Comparison of ENCODE assay signal across 8 mouse cellular contexts in genomic region chr11:72029143-72029542, GRCm38 (mm10). TPM values are rescaled to one million over a fixed set of nuclear protein-coding genes. Genes with fewer than 3 reads are reported as not detected.
DNase-seq lines count a peak whose midpoint lies in the region; ATAC-seq and TF ChIP-seq lines count a peak whose summit lies in the region.

No protein-coding gene starts in this region.

- WGBS in kidney, embryonic 15.5 days = 16% methylated on average over 23 of the region's 23 CpGs
- 20% methylated on average over 23 of the region's 23 CpGs for WGBS in kidney, embryonic 14.5 days
- 22% methylated on average over 23 of the region's 23 CpGs for WGBS in hindbrain, postnatal 0 days
- WGBS in midbrain, postnatal 0 days = 22% methylated on average over 23 of the region's 23 CpGs
- WGBS in thymus, adult 2 months = 58% methylated on average over 23 of the region's 23 CpGs

- H3K9me3 ChIP-seq in kidney, embryonic 15.5 days (replicated peaks) = no peaks in the 10 kb centered on the region
- no peaks in the 10 kb centered on the region for H3K9me3 ChIP-seq in kidney, embryonic 14.5 days (ENCODE audit: control insufficient read depth, low read length)
- H3K9me3 ChIP-seq in hindbrain, postnatal 0 days (ENCODE audit: low read length) = no peaks in the 10 kb centered on the region
- H3K9me3 ChIP-seq in midbrain, postnatal 0 days (ENCODE audit: low read length) = no peaks in the 10 kb centered on the region

- H3K4me1 ChIP-seq in kidney, embryonic 15.5 days = peaks cover 6% of the 10 kb centered on the region; the same call in 1 of the 2 replicates
- no peaks in the 10 kb centered on the region for H3K4me1 ChIP-seq in kidney, embryonic 14.5 days (ENCODE audit: control insufficient read depth, insufficient read depth, low read length)
- no peaks in the 10 kb centered on the region; the same call in 1 of the 2 replicates for H3K4me1 ChIP-seq in hindbrain, postnatal 0 days (ENCODE audit: insufficient read depth, low read length)
- H3K4me1 ChIP-seq in midbrain, postnatal 0 days (ENCODE audit: insufficient read depth, low read length) = no peaks in the 10 kb centered on the region
- H3K4me1 ChIP-seq in thymus, adult 2 months (replicated peaks; ENCODE audit: control insufficient read depth, insufficient read depth, low read length) = no peaks in the 10 kb centered on the region

- no peaks in the 10 kb centered on the region for H3K36me3 ChIP-seq in kidney, embryonic 15.5 days
- H3K36me3 ChIP-seq in kidney, embryonic 14.5 days (ENCODE audit: control insufficient read depth, insufficient read depth, low read length) = no peaks in the 10 kb centered on the region
- no peaks in the 10 kb centered on the region for H3K36me3 ChIP-seq in hindbrain, postnatal 0 days (ENCODE audit: insufficient read depth, low read length)
- no peaks in the 10 kb centered on the region for H3K36me3 ChIP-seq in midbrain, postnatal 0 days (ENCODE audit: insufficient read depth, low read length)
- no peaks in the 10 kb centered on the region for H3K36me3 ChIP-seq in thymus, adult 2 months (ENCODE audit: control insufficient read depth, insufficient read depth, low read length)

- H3K9ac ChIP-seq in kidney, embryonic 15.5 days = no peak overlapping the region
- no peak overlapping the region for H3K9ac ChIP-seq in kidney, embryonic 14.5 days (ENCODE audit: low read depth, low read length)
- H3K9ac ChIP-seq in hindbrain, postnatal 0 days (replicated peaks; ENCODE audit: low read length) = no peak overlapping the region
- no peak overlapping the region for H3K9ac ChIP-seq in midbrain, postnatal 0 days (replicated peaks; ENCODE audit: low read length, poor library complexity, severe bottlenecking)

- H3K4me2 ChIP-seq in kidney, embryonic 15.5 days = no peak overlapping the region
- H3K4me2 ChIP-seq in kidney, embryonic 14.5 days (replicated peaks; ENCODE audit: low read depth, low read length) = no peak overlapping the region
- no peak overlapping the region for H3K4me2 ChIP-seq in hindbrain, postnatal 0 days (ENCODE audit: low read depth, low read length)
- H3K4me2 ChIP-seq in midbrain, postnatal 0 days (ENCODE audit: low read depth, low read length, poor library complexity, severe bottlenecking) = no peak overlapping the region

- no peak overlapping the region for H3K27ac ChIP-seq in kidney, embryonic 15.5 days
- H3K27ac ChIP-seq in kidney, embryonic 14.5 days (ENCODE audit: low read depth, low read length) = no peak overlapping the region
- H3K27ac ChIP-seq in hindbrain, postnatal 0 days = no peak overlapping the region
- no peak overlapping the region for H3K27ac ChIP-seq in midbrain, postnatal 0 days (ENCODE audit: low read depth, low read length)
- no peak overlapping the region for H3K27ac ChIP-seq in thymus, adult 2 months (ENCODE audit: control insufficient read depth, insufficient read depth, low read length)

- TF ChIP-seq POLR2A in thymus, adult 2 months (IDR thresholded peaks at IDR 0.05; ENCODE audit: control insufficient read depth, extremely low read depth, insufficient read depth, low read length, poor library complexity) = no peak

- H3K4me3 ChIP-seq in kidney, embryonic 15.5 days (replicated peaks) = no peak overlapping the region
- no peak overlapping the region for H3K4me3 ChIP-seq in kidney, embryonic 14.5 days (ENCODE audit: low read length)
- no peak overlapping the region for H3K4me3 ChIP-seq in hindbrain, postnatal 0 days (ENCODE audit: low read length)
- no peak overlapping the region for H3K4me3 ChIP-seq in midbrain, postnatal 0 days (ENCODE audit: low read depth, low read length)
- H3K4me3 ChIP-seq in thymus, adult 2 months (ENCODE audit: control insufficient read depth, insufficient read depth, low read length) = no peak overlapping the region

- peak; percentile 87 for TF ChIP-seq CTCF in hindbrain, postnatal 0 days (IDR thresholded peaks at IDR 0.05; ENCODE audit: low read depth)
- peak; percentile 80 for TF ChIP-seq CTCF in midbrain, postnatal 0 days (IDR thresholded peaks at IDR 0.05)
- no peak for TF ChIP-seq CTCF in thymus, adult 2 months (IDR thresholded peaks at IDR 0.05; ENCODE audit: borderline replicate concordance, control insufficient read depth, extremely low read depth, insufficient read depth, low read length, poor library complexity)

- ATAC-seq in kidney, embryonic 15.5 days (replicated peaks; ENCODE audit: low FRiP score) = peak; percentile 37
- no peak for ATAC-seq in kidney, embryonic 14.5 days (ENCODE audit: low FRiP score, low TSS enrichment)
- ATAC-seq in hindbrain, postnatal 0 days = no peak
- no peak for ATAC-seq in midbrain, postnatal 0 days (ENCODE audit: low FRiP score)

- DNase-seq in ES-CJ7 (ENCODE audit: low read depth, low spot score) = peak; percentile 58
- DNase-seq in brain, adult 2 months (ENCODE audit: low read depth, low spot score) = peak; percentile 54
- DNase-seq in hindbrain, postnatal 0 days (ENCODE audit: low spot score) = peak; percentile 70
- peak; percentile 67 for DNase-seq in midbrain, postnatal 0 days (ENCODE audit: low spot score)
- no peak for DNase-seq in spleen, postnatal 4 days (ENCODE audit: low spot score in 2 of 2)
- no peak for DNase-seq in thymus, adult 2 months

- H3K27me3 ChIP-seq in kidney, embryonic 15.5 days = peaks cover 43% of the 10 kb centered on the region
- peaks cover 10% of the 10 kb centered on the region for H3K27me3 ChIP-seq in kidney, embryonic 14.5 days (ENCODE audit: control insufficient read depth, insufficient read depth, low read length)
- H3K27me3 ChIP-seq in hindbrain, postnatal 0 days (ENCODE audit: insufficient read depth, low read length) = no peaks in the 10 kb centered on the region
- H3K27me3 ChIP-seq in midbrain, postnatal 0 days (ENCODE audit: insufficient read depth, low read length) = 0 out of 2 replicates have a peak, but pooled peaks cover 5% of the 10 kb centered on the region
- no peaks in the 10 kb centered on the region for H3K27me3 ChIP-seq in thymus, adult 2 months (ENCODE audit: control insufficient read depth, insufficient read depth, low read length)

RNA-seq across cellular contexts. Expression of gene Aipl1, which starts 8.2 kb away (rescaled TPM):
- polyA plus RNA-seq in kidney, embryonic 15.5 days (2015; fragmentation: Nextera tagmentation; extraction: Ambion mirVana) = 0.30 and 0.38 TPM in 2 replicates
- 0.09 and 0.24 TPM in 2 replicates for polyA plus RNA-seq in kidney, embryonic 14.5 days (2014; fragmentation: Nextera tagmentation; extraction: Ambion mirVana)
- 0.07 TPM in 1 of 2 replicates, not detected in the other for total RNA-seq in hindbrain, postnatal 0 days (2014; rRNA removed)
- polyA plus RNA-seq in hindbrain, postnatal 0 days (2015; fragmentation: Nextera tagmentation; extraction: Ambion mirVana) = 0.34 and 0.42 TPM in 2 replicates
- total RNA-seq in midbrain, postnatal 0 days (2014; rRNA removed) = 0.47 and 0.55 TPM in 2 replicates
- polyA plus RNA-seq in midbrain, postnatal 0 days (2015; fragmentation: Nextera tagmentation; extraction: Ambion mirVana) = 0.50 and 0.51 TPM in 2 replicates
- 0.54 and 0.89 TPM in 2 replicates for polyA plus RNA-seq in thymus, adult 2 months (2012; rRNA removed)

RNA-seq across cellular contexts. Expression of gene Pimreg, which starts 12.7 kb away (rescaled TPM):
- 122 and 131 TPM in 2 replicates for polyA plus RNA-seq in kidney, embryonic 15.5 days (2015; fragmentation: Nextera tagmentation; extraction: Ambion mirVana)
- 140 and 144 TPM in 2 replicates for polyA plus RNA-seq in kidney, embryonic 14.5 days (2014; fragmentation: Nextera tagmentation; extraction: Ambion mirVana)
- total RNA-seq in hindbrain, postnatal 0 days (2014; rRNA removed) = 18.7 and 22.8 TPM in 2 replicates
- polyA plus RNA-seq in hindbrain, postnatal 0 days (2015; fragmentation: Nextera tagmentation; extraction: Ambion mirVana) = 23.9 and 27.8 TPM in 2 replicates
- 10.2 and 10.9 TPM in 2 replicates for total RNA-seq in midbrain, postnatal 0 days (2014; rRNA removed)
- polyA plus RNA-seq in midbrain, postnatal 0 days (2015; fragmentation: Nextera tagmentation; extraction: Ambion mirVana) = 11.5 and 13.0 TPM in 2 replicates
- polyA plus RNA-seq in thymus, adult 2 months (2012; rRNA removed) = 40.8 and 48.0 TPM in 2 replicates

Comparison
In these comparisons a context has a peak if more than half of its experiments do, and no peak if none do; other contexts are left out.
1. DNase-seq: peak in ES-CJ7 (single experiment), brain, adult 2 months (single experiment), hindbrain, postnatal 0 days (single experiment) and midbrain, postnatal 0 days (single experiment); none in spleen, postnatal 4 days (0 of 2) and thymus, adult 2 months (single experiment).